Mouse (Mus musculus) activated CD4-positive, CD25-positive, alpha-beta regulatory T cell, adult 4 months (primary cell): ENCODE measurements around the gene Clip3. TPM values are rescaled to one million over a fixed set of nuclear protein-coding genes. Genes with fewer than 3 reads are reported as not detected.

Source experiments
- ATAC-seq: one replicate; pipeline ENCODE4 v1.8.0; 2017
- polyA plus RNA-seq, 2 experiments: library from polyadenylated mRNA; unstranded; fragments of 100-300 nt; shearing (Covaris generic); gene quantifications; one replicate each; pipeline ENCODE4 v1.2.1; 2017

The Clip3 gene
- polyA plus RNA-seq, 2 experiments from 2014 or later: 3.8 to 5.2 TPM

- no peak for ATAC-seq
Measured at GRCm38 (mm10) chr7:30328379-30328778, 36.9 kb downstream of the Clip3 start.

GRCm38 (mm10) chr7:30331887-30332286, 40.4 kb downstream of the Clip3 start:
- peak; percentile 85 for ATAC-seq

DNA sequence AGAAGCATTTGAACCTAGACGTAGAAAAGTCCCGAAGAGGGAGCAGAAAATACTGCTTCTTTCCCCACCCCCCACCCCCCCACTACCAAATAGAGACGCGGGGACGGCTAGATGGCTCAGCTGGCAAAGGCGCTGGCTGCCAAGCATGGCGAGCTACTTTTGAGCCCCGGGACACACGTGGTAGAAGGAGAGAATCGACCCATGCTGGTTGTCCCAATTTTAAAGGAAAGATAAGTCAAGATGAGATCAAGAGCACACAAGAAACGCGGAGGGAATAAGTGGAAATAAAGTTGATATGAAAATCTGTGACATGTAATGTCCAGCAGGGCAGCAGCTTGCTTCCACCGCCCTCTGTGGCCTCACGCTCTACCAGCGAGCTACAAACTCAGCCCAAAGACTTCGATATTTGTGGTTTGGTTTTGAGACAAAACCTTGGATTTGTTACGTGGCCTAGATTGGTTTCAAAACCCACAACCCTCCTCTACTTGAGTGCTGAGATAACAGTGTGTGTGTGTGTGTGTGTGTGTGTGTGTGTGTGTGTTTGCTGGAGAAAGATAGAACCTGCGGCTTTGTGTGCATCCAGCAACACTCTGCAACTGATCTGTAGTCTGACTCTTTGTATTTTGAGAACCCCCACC, 41.2 kb downstream of the Clip3 start:
- ATAC-seq: peak; percentile 5

GRCm38 (mm10) chr7:30333436-30333835, 41.9 kb downstream of the Clip3 start:
- no peak for ATAC-seq

DNA sequence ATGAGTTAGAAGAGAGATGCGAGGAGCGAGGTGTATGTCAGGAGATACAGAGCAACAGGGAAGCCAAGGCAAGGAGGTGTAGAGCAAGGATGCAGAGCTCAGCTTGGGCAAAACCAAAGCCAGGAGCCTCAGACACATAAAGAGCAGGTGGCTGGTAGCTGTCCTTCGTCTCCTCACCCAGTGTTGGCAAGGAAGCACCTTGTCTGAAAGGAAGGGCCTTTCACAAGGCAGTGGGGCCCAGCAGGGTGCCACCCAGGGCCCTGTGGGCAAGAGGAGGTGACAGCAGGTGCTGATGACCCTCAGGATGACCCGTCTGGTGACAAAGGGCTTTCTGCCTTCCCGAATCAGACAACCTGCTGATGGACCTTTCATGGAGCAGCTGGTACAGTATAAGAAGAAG, 43.0 kb downstream of the Clip3 start:
- ATAC-seq: no peak

GRCm38 (mm10) chr7:30335688-30336087, 44.2 kb downstream of the Clip3 start:
- ATAC-seq: no peak

DNA sequence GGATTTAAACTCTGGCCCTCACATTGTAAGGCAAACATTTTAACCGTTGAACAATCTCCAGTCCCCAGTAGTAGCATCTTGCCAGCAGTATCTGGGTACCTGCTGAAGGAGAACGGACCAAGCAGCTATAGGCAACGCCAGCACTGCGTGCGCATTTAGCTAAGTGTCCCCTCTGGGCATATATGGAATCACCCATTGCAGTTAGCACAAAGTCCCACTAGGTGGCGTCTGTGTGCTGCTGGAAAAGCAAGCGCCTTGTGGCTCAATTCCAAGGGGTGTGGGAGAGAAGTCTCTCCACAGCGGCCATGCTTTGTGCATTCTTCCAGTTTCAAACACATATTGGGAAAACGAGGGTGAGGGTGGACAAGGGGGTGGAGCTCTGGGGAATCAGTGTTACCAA, 44.9 kb downstream of the Clip3 start:
- ATAC-seq: peak; percentile 13

GRCm38 (mm10) chr7:30339432-30340109, 48.0 kb downstream of the Clip3 start:
- ATAC-seq: no peak

DNA sequence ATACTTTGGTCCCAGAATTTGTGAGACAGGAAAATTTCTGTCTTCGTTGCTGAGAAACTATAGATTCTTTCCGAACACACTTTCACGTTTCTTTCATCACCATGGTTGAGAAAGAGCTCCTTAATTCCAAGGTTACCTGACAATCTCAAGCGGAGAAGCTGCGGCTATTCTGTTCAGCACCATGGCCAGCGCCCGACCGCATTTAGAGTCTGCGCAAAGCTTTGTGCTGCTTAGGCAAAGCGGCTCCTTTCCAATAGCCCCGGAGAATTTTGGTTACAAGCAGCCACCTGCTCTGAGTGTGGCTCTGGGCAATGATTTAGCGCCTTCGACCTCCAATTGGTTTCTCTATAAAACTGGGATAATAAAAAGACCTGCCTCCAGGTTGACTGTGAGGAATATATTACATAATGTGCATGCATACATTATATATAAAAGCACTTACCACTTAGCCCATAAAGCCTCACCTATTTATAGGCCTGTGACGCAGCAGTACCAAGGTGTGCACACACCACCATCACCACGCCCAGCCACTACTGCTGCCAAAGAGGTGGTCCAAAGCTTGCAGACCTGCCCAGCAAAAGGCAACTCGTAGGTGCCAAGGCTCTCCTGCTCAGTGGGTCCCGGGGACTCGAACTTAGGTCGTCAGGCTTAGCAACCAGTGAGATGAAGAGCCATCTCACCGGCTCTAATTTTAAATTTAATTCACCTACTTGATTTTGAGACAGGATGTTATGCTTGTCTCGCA, 55.3 kb downstream of the Clip3 start:
- no peak for ATAC-seq

DNA sequence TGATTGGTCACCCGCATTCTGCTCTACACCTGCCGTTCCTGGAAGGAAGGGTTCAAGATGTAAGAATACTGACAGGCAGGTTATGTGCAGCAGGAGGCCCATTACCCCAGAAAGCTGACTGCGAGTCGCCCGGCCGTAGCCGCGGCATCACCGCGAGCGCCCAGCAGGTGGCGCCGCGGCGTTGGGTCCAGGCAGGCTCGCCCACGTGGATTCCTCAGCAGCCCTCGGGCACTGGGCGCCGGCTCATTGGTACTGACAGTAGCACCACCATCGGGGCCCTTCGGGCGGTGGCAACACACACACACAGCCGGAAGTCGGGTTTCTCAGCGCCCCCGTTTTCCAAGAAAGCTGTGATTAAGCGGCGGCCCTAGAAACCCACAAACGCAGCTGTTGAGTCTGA, 56.3 kb downstream of the Clip3 start:
- ATAC-seq: peak; percentile 76

- peak; percentile 52 for ATAC-seq
Measured at GRCm38 (mm10) chr7:30353279-30353822, 61.8 kb downstream of the Clip3 start.

DNA sequence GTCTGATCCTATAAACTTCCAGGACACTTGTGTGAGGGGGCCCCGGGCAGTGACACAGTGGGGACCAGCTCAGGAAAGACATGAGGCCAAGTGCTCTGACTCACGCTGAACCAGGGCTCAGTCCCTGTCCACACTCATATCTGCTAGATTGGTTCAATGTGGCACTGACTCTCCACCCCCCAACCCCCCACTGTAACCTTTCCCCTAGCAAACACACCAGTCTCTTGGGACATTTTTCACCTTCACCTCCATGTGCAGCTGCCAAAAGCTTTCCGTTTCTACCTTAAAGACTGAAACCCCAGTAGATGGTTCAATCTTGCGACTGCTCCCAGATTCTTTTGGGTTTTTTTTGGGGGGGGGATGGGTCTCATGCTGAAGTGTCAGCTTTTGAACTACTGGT, 62.5 kb downstream of the Clip3 start:
- no peak for ATAC-seq

Other genes starting within 250 kb of the Clip3 start
- gene Zfp14, start 240.3 kb upstream of the Clip3 start, polyA plus RNA-seq: 1 to 10 TPM; 4.3 to 5.2 TPM
- 1 to 10 TPM; 4.9 to 5.5 TPM for gene Zfp82, start 218.8 kb upstream of the Clip3 start, polyA plus RNA-seq
- gene Gm26920, start 201.3 kb upstream of the Clip3 start, polyA plus RNA-seq: 1 to 10 TPM; 1.9 to 3.2 TPM
- 1 to 10 TPM; 8.4 to 9.9 TPM for gene Zfp566, start 201.2 kb upstream of the Clip3 start, polyA plus RNA-seq
- 10 to 100 TPM; 56.6 to 88.9 TPM for gene Zfp260, start 197.0 kb upstream of the Clip3 start, polyA plus RNA-seq
- gene Zfp382, start 169.8 kb upstream of the Clip3 start, polyA plus RNA-seq: 10 to 100 TPM; 11.8 to 13.4 TPM
- 10 to 100 TPM; 11.4 to 18.0 TPM for gene Zfp146, start 122.0 kb upstream of the Clip3 start, polyA plus RNA-seq
- 1 to 10 TPM in 1 of 2 experiments, not detected in 1; 4.6 TPM for gene Cox7a1, start 107.6 kb upstream of the Clip3 start, polyA plus RNA-seq
- gene Capns1, start 92.9 kb upstream of the Clip3 start, polyA plus RNA-seq: 10 to 100 TPM; 72.6 to 76.3 TPM
- gene Polr2i, start 59.8 kb upstream of the Clip3 start, polyA plus RNA-seq: 10 to 100 TPM; 43.3 to 55.7 TPM
- 100 to 1,000 TPM; 124 to 138 TPM for gene Tbcb, start 59.5 kb upstream of the Clip3 start, polyA plus RNA-seq
- not detected for gene Ovol3, start 56.0 kb upstream of the Clip3 start, polyA plus RNA-seq
- gene Thap8, start 11.6 kb upstream of the Clip3 start, polyA plus RNA-seq: under 1 TPM; 0.33 to 0.48 TPM
- gene Wdr62, start 11.3 kb upstream of the Clip3 start, polyA plus RNA-seq: 1 to 10 TPM; 2.9 TPM
- 100 to 1,000 TPM; 121 to 130 TPM for gene Alkbh6, start 17.0 kb downstream of the Clip3 start, polyA plus RNA-seq
- gene Syne4, start 23.1 kb downstream of the Clip3 start, polyA plus RNA-seq: 1 to 10 TPM; 2.9 to 6.4 TPM
- gene E130208F15Rik, start 30.0 kb downstream of the Clip3 start, polyA plus RNA-seq: not detected
- gene Sdhaf1, start 32.2 kb downstream of the Clip3 start, polyA plus RNA-seq: 1 to 10 TPM; 4.2 to 8.5 TPM
- not detected for gene Lrfn3, start 71.0 kb downstream of the Clip3 start, polyA plus RNA-seq
- 1 to 10 TPM in 1 of 2 experiments, not detected in 1; 8.1 TPM for gene Tyrobp, start 122.0 kb downstream of the Clip3 start, polyA plus RNA-seq
- 100 to 1,000 TPM; 433 to 632 TPM for gene Hcst, start 128.1 kb downstream of the Clip3 start, polyA plus RNA-seq
- 10 to 100 TPM; 36.5 to 41.2 TPM for gene Nfkbid, start 130.0 kb downstream of the Clip3 start, polyA plus RNA-seq
- 1 to 10 TPM; 3.0 to 4.3 TPM for gene Aplp1, start 153.8 kb downstream of the Clip3 start, polyA plus RNA-seq
- not detected for gene Kirrel2, start 166.0 kb downstream of the Clip3 start, polyA plus RNA-seq
- gene Nphs1, start 166.6 kb downstream of the Clip3 start, polyA plus RNA-seq: under 1 TPM in 1 of 2 experiments, not detected in 1; 0.24 TPM
- not detected for gene Prodh2, start 201.9 kb downstream of the Clip3 start, polyA plus RNA-seq
- gene Arhgap33, start 243.3 kb downstream of the Clip3 start, polyA plus RNA-seq: 1 to 10 TPM; 1.0 to 1.1 TPM